Mouse (Mus musculus) embryonic facial prominence, embryonic 13.5 days (tissue): ENCODE data around the gene Ostm1. TPM values are rescaled to one million over a fixed set of nuclear protein-coding genes. Genes with fewer than 3 reads are reported as not detected.

Source experiments
- ATAC-seq: fragments of 200-750 bp; cut with Nextera tagmentation; 2 replicates; pipeline ENCODE4 v1.8.0; 2017; ENCODE audit warnings: low read depth; ENCODE audit not compliant: insufficient number of reproducible peaks, insufficient read depth, low FRiP score, low TSS enrichment
- H3K27ac ChIP-seq: fragments of 300-500 bp; sonication (generic); 2 replicates; pipeline ENCODE4 v1.5.1; 2015; ENCODE audit warnings: moderate library complexity, mild to moderate bottlenecking, inconsistent platforms
- H3K27me3 ChIP-seq: fragments of 300-500 bp; sonication (generic); 2 replicates; pipeline ENCODE4 v1.6.1; 2015; ENCODE audit warnings: mild to moderate bottlenecking, inconsistent platforms
- H3K36me3 ChIP-seq: fragments of 300-500 bp; sonication (generic); 2 replicates; pipeline ENCODE4 v1.6.1; 2015; ENCODE audit warnings: mild to moderate bottlenecking, inconsistent platforms
- H3K4me1 ChIP-seq: fragments of 300-500 bp; sonication (generic); 2 replicates; pipeline ENCODE4 v1.6.1; 2015; ENCODE audit warnings: inconsistent platforms
- H3K4me2 ChIP-seq: fragments of 300-500 bp; sonication (generic); 2 replicates; pipeline ENCODE4 v1.6.1; 2015; ENCODE audit warnings: moderate library complexity, mild to moderate bottlenecking, inconsistent platforms
- H3K4me3 ChIP-seq: fragments of 300-500 bp; sonication (generic); 2 replicates; pipeline ENCODE4 v1.5.1; 2015; ENCODE audit warnings: mild to moderate bottlenecking, inconsistent platforms
- H3K9ac ChIP-seq: fragments of 300-500 bp; sonication (generic); 2 replicates; pipeline ENCODE4 v1.6.1; 2015; ENCODE audit warnings: mild to moderate bottlenecking, inconsistent platforms
- H3K9me3 ChIP-seq: fragments of 300-500 bp; sonication (generic); 2 replicates; pipeline ENCODE4 v1.6.1; 2016; ENCODE audit warnings: inconsistent platforms
- WGBS: fragments of 180-500 bp; shearing (Covaris S2); methylation state at CpG from one replicate; pipeline ENCODE4 v1.1.7; 2015; ENCODE audit warnings: mixed read lengths; 5-methylcytosine and 5-hydroxymethylcytosine counted together
- polyA plus RNA-seq: library from polyadenylated mRNA; unstranded; fragments of >200 nt; fragmentation: Nextera tagmentation; extraction: Ambion mirVana; gene quantifications from 2 replicates; pipeline ENCODE4 v1.2.1, GENCODE M21; 2015

Ostm1 gene
- polyA plus RNA-seq, 1 experiment from 2014 or later = 10.8 TPM

- H3K4me3 ChIP-seq = peak overlapping the region; percentile 25
- H3K27ac ChIP-seq = no peak overlapping the region
- no peak overlapping the region for H3K9ac ChIP-seq
- WGBS = 6% methylated on average over 23 of the region's 23 CpGs
- peak overlapping the region; percentile 47 for H3K4me2 ChIP-seq
- peaks cover 40% of the 10 kb centered on the region for H3K4me1 ChIP-seq
- no peaks in the 10 kb centered on the region for H3K9me3 ChIP-seq
- ATAC-seq = no peak
- H3K27me3 ChIP-seq = peaks cover 99% of the 10 kb centered on the region
- H3K36me3 ChIP-seq = no peaks in the 10 kb centered on the region
Observed at GRCm38 (mm10) chr10:42633361-42634121, 49.9 kb downstream of the Ostm1 start.

DNA sequence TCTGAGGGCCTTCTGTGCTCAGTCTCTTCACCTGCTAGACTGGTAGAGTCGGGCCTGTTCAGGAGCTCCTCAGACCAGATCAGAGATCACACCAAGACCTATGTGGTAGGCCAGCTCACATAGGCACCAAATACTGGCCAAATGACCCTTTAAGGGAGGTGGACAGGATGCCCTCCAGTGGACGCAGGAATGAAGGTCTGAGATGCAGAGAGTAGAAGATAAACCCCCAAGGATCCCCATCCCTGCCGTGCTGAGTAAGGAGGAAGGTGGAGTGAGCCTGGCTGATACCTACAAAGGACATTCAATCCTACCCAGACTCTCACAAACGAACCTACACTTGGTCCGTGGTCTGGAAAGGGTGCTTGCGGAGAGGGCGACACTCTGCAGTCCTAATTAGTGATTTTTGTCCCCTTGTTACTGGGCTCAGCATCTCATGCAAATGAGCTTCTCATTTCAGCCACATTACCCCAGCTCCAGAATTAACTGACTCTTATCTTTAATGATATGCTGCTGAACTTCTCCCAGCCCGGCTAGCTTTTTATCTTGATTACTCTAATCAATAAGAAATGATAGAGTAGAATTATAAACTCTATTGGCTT lies 50.6 kb downstream of the Ostm1 start:
- no peak overlapping the region for H3K27ac ChIP-seq
- H3K4me2 ChIP-seq = no peak overlapping the region; the same call in 1 of the 2 replicates
- peaks cover 97% of the 10 kb centered on the region for H3K27me3 ChIP-seq
- 1% methylated on average over 8 of the region's 8 CpGs for WGBS
- H3K36me3 ChIP-seq = no peaks in the 10 kb centered on the region
- no peak for ATAC-seq
- peaks cover 40% of the 10 kb centered on the region for H3K4me1 ChIP-seq
- H3K9ac ChIP-seq = no peak overlapping the region
- H3K9me3 ChIP-seq = no peaks in the 10 kb centered on the region
- H3K4me3 ChIP-seq = 0 out of 2 replicates have a peak overlapping the region, but pooled peaks have one; percentile 25

GRCm38 (mm10) chr10:42635046-42635445 lies 51.4 kb downstream of the Ostm1 start:
- Histone ChIP-seq H3K4me2 (peak overlapping the region; percentile 56), H3K9ac (no peak overlapping the region), H3K4me3 (0 out of 2 replicates have a peak overlapping the region, but pooled peaks have one; percentile 33), H3K36me3 (no peaks in the 10 kb centered on the region), H3K27me3 (peaks cover 89% of the 10 kb centered on the region), H3K27ac (no peak overlapping the region), H3K4me1 (peaks cover 40% of the 10 kb centered on the region), H3K9me3 (no peaks in the 10 kb centered on the region)
- 2% methylated on average over 11 of the region's 11 CpGs for WGBS
- ATAC-seq = no peak

- 1% methylated on average over 45 of the region's 52 CpGs for WGBS
- Histone ChIP-seq H3K9ac (no peak overlapping the region), H3K27ac (no peak overlapping the region)
Observed at GRCm38 (mm10) chr10:42635566-42636359, 52.1 kb downstream of the Ostm1 start.

DNA sequence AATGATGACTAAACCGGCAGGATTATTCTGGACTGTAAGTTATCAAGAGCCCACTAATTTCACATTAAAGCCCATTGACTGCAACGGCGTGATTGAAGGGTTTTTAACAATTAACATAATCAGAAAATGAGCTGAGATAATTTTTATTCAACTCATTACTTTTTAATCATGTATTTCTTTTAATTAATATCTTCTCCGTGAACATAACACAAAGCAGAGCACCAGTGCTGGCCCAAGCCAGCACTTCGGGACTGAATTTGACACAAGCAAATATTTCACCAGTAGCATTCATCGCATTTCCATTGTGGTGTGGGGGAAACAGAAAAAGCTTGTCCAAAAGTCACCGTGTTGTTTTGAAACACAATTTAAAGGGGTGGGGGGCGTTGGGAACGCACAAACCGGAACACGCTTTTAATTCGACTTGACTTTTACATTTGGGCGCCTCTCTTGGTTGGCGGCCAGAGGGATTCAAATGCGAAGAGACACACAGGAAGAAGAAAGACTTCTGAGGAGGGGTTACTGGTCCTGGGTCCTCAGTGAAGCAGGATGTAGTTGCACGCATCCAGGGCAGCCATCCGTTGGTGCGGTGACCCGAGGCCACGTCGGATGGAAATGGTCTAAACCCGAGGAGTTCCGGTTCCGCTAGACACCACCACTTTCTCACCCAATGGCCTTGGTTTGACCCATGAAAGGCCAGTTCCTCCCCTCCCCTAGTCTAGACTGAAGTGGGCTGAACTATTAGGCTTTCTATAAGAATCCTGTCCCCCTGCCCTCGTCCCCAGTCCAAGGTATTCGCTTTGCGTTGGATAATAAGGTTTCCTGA lies 52.9 kb downstream of the Ostm1 start:
- H3K9me3 ChIP-seq = no peaks in the 10 kb centered on the region
- no peak overlapping the region for H3K9ac ChIP-seq
- H3K27me3 ChIP-seq = peaks cover 74% of the 10 kb centered on the region
- H3K4me3 ChIP-seq = peak overlapping the region; percentile 18
- no peaks in the 10 kb centered on the region for H3K36me3 ChIP-seq
- H3K4me2 ChIP-seq = peak overlapping the region; percentile 56
- H3K27ac ChIP-seq = no peak overlapping the region
- WGBS = 3% methylated on average over 27 of the region's 27 CpGs
- peaks cover 38% of the 10 kb centered on the region for H3K4me1 ChIP-seq
- ATAC-seq = no peak

More at GRCm38 (mm10) chr10:42635566-42636359, 52.1 kb downstream of the Ostm1 start:
- H3K27me3 ChIP-seq = peaks cover 82% of the 10 kb centered on the region
- no peaks in the 10 kb centered on the region for H3K36me3 ChIP-seq
- ATAC-seq = no peak
- no peaks in the 10 kb centered on the region for H3K9me3 ChIP-seq
- H3K4me3 ChIP-seq = peak overlapping the region; percentile 33
- peaks cover 40% of the 10 kb centered on the region for H3K4me1 ChIP-seq
- peak overlapping the region; percentile 56 for H3K4me2 ChIP-seq

DNA sequence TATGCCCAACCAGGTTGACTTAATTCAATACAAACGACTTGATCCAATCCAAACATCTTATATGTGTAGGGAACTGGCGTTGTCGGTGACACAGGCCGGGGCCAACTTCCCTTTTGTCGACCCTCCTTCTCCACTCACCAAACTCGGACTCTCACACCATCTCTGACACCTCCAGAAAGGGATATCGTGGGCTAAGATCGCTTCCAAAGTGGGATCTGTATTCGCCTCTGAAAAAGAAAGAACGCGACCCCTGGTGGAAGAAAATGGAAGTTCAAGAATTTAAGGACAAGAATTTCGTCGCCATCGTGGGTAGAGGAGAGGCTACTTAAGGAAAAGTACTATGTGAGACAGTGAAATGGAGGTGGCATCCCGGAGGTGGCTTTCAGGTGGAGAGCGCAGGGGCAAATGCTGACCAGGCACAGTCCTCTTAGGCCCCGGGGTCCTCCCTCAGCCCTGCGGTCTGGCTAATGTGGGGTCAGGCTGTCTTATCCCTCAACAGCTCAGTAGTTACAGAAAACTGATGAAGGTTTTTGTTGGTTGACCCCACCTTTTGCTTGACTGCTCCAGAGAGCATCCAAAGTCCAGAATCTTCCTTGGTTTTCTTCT lies 53.7 kb downstream of the Ostm1 start:
- Histone ChIP-seq H3K4me1 (peaks cover 31% of the 10 kb centered on the region), H3K4me2 (peak overlapping the region; percentile 39), H3K9ac (no peak overlapping the region), H3K9me3 (no peaks in the 10 kb centered on the region), H3K4me3 (peak overlapping the region; percentile 18; the same call in 1 of the 2 replicates), H3K36me3 (no peaks in the 10 kb centered on the region), H3K27me3 (peaks cover 66% of the 10 kb centered on the region), H3K27ac (no peak overlapping the region)
- ATAC-seq = no peak
- 8% methylated on average over 18 of the region's 18 CpGs for WGBS

DNA sequence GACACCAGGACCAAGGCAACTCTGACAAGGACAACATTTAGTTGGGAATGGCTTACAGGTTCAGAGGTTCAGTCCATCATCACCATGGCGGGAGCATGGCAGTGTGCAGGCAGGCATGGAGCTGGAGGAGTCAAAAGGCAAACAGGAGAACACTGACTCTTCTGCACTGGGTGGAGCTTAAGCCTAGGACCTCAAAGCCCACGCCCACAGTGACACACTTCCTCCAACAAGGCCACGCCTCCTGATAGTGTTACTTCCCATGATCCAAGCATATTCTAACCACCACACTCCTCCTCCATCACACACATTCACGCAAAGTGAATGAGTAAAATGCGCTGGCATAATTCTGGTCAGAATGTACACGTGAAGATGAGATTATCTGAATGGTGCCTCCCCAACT lies 56.2 kb downstream of the Ostm1 start:
- 80% methylated on average over 6 of the region's 6 CpGs for WGBS
- Histone ChIP-seq H3K4me2 (no peak overlapping the region), H3K36me3 (no peaks in the 10 kb centered on the region), H3K4me1 (peaks cover 18% of the 10 kb centered on the region), H3K27ac (no peak overlapping the region), H3K9me3 (no peaks in the 10 kb centered on the region), H3K27me3 (peaks cover 41% of the 10 kb centered on the region), H3K4me3 (no peak overlapping the region), H3K9ac (no peak overlapping the region)
- ATAC-seq = no peak

GRCm38 (mm10) chr10:42643638-42644037 lies 60.0 kb downstream of the Ostm1 start:
- WGBS = 79% methylated on average over 9 of the region's 9 CpGs
- Histone ChIP-seq H3K27me3 (peaks cover 4% of the 10 kb centered on the region; the same call in 1 of the 2 replicates), H3K36me3 (no peaks in the 10 kb centered on the region), H3K9me3 (no peaks in the 10 kb centered on the region), H3K4me3 (no peak overlapping the region), H3K4me1 (no peaks in the 10 kb centered on the region), H3K4me2 (no peak overlapping the region), H3K9ac (no peak overlapping the region), H3K27ac (no peak overlapping the region)
- no peak for ATAC-seq

- H3K27me3 ChIP-seq = no peaks in the 10 kb centered on the region; the same call in 1 of the 2 replicates
- ATAC-seq = no peak
- H3K9ac ChIP-seq = no peak overlapping the region
- no peaks in the 10 kb centered on the region for H3K36me3 ChIP-seq
- H3K4me3 ChIP-seq = no peak overlapping the region
- H3K4me2 ChIP-seq = no peak overlapping the region
- H3K9me3 ChIP-seq = no peaks in the 10 kb centered on the region
- no peaks in the 10 kb centered on the region for H3K4me1 ChIP-seq
- 53% methylated on average over 4 of the region's 4 CpGs for WGBS
- no peak overlapping the region for H3K27ac ChIP-seq
Observed at GRCm38 (mm10) chr10:42646340-42646739, 62.7 kb downstream of the Ostm1 start.

DNA sequence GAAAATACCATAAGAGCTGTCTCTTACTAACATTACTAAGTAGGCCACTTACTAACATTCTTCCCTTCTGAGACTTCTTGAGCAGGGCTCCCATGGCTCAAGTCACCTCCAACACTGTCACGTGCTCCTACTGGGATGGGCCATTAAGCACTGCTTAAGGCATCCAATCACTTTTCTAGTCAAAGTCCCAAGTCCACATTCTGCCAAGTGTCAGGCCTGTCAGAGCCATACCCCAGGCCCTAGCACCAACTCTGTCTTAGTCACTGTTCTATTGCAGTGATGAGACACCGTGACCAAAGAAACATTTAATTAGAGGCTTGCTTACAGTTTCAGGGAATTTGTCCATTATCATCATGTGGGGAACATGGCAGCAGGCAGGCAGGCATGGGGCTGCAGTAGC lies 78.3 kb downstream of the Ostm1 start:
- ATAC-seq = no peak
- Histone ChIP-seq H3K27ac (no peak overlapping the region), H3K4me1 (no peaks in the 10 kb centered on the region), H3K9ac (no peak overlapping the region), H3K4me2 (no peak overlapping the region), H3K27me3 (no peaks in the 10 kb centered on the region), H3K9me3 (no peaks in the 10 kb centered on the region), H3K36me3 (no peaks in the 10 kb centered on the region), H3K4me3 (no peak overlapping the region)
- 75% methylated on average over 2 of the region's 2 CpGs for WGBS
